Mouse (Mus musculus) macrophage (primary cell): ENCODE results near the gene Sbf2. TPM values are rescaled to one million over a fixed set of nuclear protein-coding genes. Genes with fewer than 3 reads are reported as not detected.
"Not testable (repeated sequence)": the region's sequence is repeated elsewhere in the genome, so short reads cannot be mapped to it uniquely, and the experiment has no call there.

ENCODE experiments used
- H3K27ac ChIP-seq: fragments of 350-480 bp; formaldehyde crosslinking; 2 replicates; pipeline ENCODE4 v1.9.0; 2021
- H3K36me3 ChIP-seq: fragments of 350-480 bp; formaldehyde crosslinking; 2 replicates; pipeline ENCODE4 v1.9.0; 2021; ENCODE audit errors: inconsistent target
- H3K4me3 ChIP-seq: fragments of 350-480 bp; formaldehyde crosslinking; 2 replicates; pipeline ENCODE4 v1.9.0; 2021; ENCODE audit errors: inconsistent target
- H3K79me2 ChIP-seq: fragments of 350-480 bp; formaldehyde crosslinking; 2 replicates; pipeline ENCODE4 v1.9.0; 2021; ENCODE audit errors: inconsistent target
- WGBS: methylation state at CpG from one replicate; pipeline ENCODE4 v1.1.7; 2026; ENCODE audit warnings: inconsistent platforms; ENCODE audit not compliant: missing documents; 5-methylcytosine and 5-hydroxymethylcytosine counted together
- polyA plus RNA-seq: library from polyadenylated mRNA; stranded (reverse); fragments of 250-400 nt; gene quantifications from 3 replicates; pipeline ENCODE4 v1.2.4, GENCODE M21; 2018; ENCODE audit warnings: inconsistent platforms

Sbf2 gene
- polyA plus RNA-seq, 1 experiment from 2014 or later, result 42.4 TPM

GRCm38 (mm10) chr7:110625489-110625888 lies 10.8 kb upstream of the Sbf2 start:
- 36% methylated on average over 10 of the region's 10 CpGs for WGBS
- H3K4me3 ChIP-seq, result no peak overlapping the region; the same call in 1 of the 2 replicates
- H3K27ac ChIP-seq, result no peak overlapping the region
- no peaks in the 10 kb centered on the region for H3K36me3 ChIP-seq
- H3K79me2 ChIP-seq, result no peaks in the 10 kb centered on the region

- H3K27ac ChIP-seq, result no peak overlapping the region
- no peak overlapping the region for H3K4me3 ChIP-seq
- H3K36me3 ChIP-seq, result no peaks in the 10 kb centered on the region
- 44% methylated on average over 13 of the region's 13 CpGs for WGBS
- no peaks in the 10 kb centered on the region for H3K79me2 ChIP-seq
Measured at GRCm38 (mm10) chr7:110624961-110625360, 10.2 kb upstream of the Sbf2 start.

GRCm38 (mm10) chr7:110624067-110624466 lies 9.3 kb upstream of the Sbf2 start:
- H3K27ac ChIP-seq, result no peak overlapping the region
- no peaks in the 10 kb centered on the region for H3K36me3 ChIP-seq
- no peak overlapping the region for H3K4me3 ChIP-seq
- H3K79me2 ChIP-seq, result no peaks in the 10 kb centered on the region
- WGBS, result 50% methylated on average over 2 of the region's 2 CpGs

GRCm38 (mm10) chr7:110619086-110619611 lies 4.4 kb upstream of the Sbf2 start:
- no peak overlapping the region for H3K4me3 ChIP-seq
- under 1% methylated on average over 9 of the region's 9 CpGs for WGBS
- no peaks in the 10 kb centered on the region for H3K36me3 ChIP-seq
- no peaks in the 10 kb centered on the region for H3K79me2 ChIP-seq
- no peak overlapping the region for H3K27ac ChIP-seq

- peaks cover 32% of the 10 kb centered on the region for H3K79me2 ChIP-seq
- no peak overlapping the region for H3K4me3 ChIP-seq
- H3K27ac ChIP-seq, result peak overlapping the region; percentile 59
- 12% methylated on average over 11 of the region's 11 CpGs for WGBS
- no peaks in the 10 kb centered on the region for H3K36me3 ChIP-seq
Measured at GRCm38 (mm10) chr7:110615792-110616191, 1.1 kb upstream of the Sbf2 start.

GRCm38 (mm10) chr7:110615151-110615631 lies 469 bp upstream of the Sbf2 start:
- peak overlapping the region; percentile 59 for H3K27ac ChIP-seq
- H3K79me2 ChIP-seq, result peaks cover 36% of the 10 kb centered on the region
- 4% methylated on average over 20 of the region's 20 CpGs for WGBS
- no peaks in the 10 kb centered on the region for H3K36me3 ChIP-seq
- peak overlapping the region; percentile 38 for H3K4me3 ChIP-seq

- peaks cover 48% of the 10 kb centered on the region for H3K79me2 ChIP-seq
- WGBS, result 21% methylated on average over 17 of the region's 17 CpGs
- H3K36me3 ChIP-seq, result no peaks in the 10 kb centered on the region
- H3K4me3 ChIP-seq, result peak overlapping the region; percentile 40
- no peak overlapping the region for H3K27ac ChIP-seq
Measured at GRCm38 (mm10) chr7:110613381-110614132, 1.2 kb downstream of the Sbf2 start.

GRCm38 (mm10) chr7:110606906-110607305 lies 7.8 kb downstream of the Sbf2 start:
- no peak overlapping the region for H3K4me3 ChIP-seq
- no peak overlapping the region for H3K27ac ChIP-seq
- no peaks in the 10 kb centered on the region for H3K36me3 ChIP-seq
- H3K79me2 ChIP-seq, result peaks cover 89% of the 10 kb centered on the region
- 100% methylated on average over 1 of the region's 1 CpGs for WGBS

GRCm38 (mm10) chr7:110605476-110605875 lies 9.2 kb downstream of the Sbf2 start:
- 87% methylated on average over 4 of the region's 4 CpGs for WGBS
- H3K4me3 ChIP-seq, result no peak overlapping the region
- peaks cover 88% of the 10 kb centered on the region for H3K79me2 ChIP-seq
- no peaks in the 10 kb centered on the region for H3K36me3 ChIP-seq
- no peak overlapping the region for H3K27ac ChIP-seq

- H3K27ac ChIP-seq, result no peak overlapping the region
- H3K36me3 ChIP-seq, result no peaks in the 10 kb centered on the region
- 93% methylated on average over 1 of the region's 1 CpGs for WGBS
- H3K4me3 ChIP-seq, result no peak overlapping the region
- peaks cover 28% of the 10 kb centered on the region; the same call in 1 of the 2 replicates for H3K79me2 ChIP-seq
Measured at GRCm38 (mm10) chr7:110597141-110597540, 17.6 kb downstream of the Sbf2 start.

- H3K4me3 ChIP-seq, H3K36me3 ChIP-seq, H3K79me2 ChIP-seq, H3K27ac ChIP-seq: not testable (repeated sequence)
- WGBS, result 80% methylated on average over 3 of the region's 3 CpGs
Measured at GRCm38 (mm10) chr7:110593991-110594390, 20.7 kb downstream of the Sbf2 start.

- H3K4me3 ChIP-seq, result no peak overlapping the region
- no peak overlapping the region for H3K27ac ChIP-seq
- H3K79me2 ChIP-seq, result peaks cover 11% of the 10 kb centered on the region; the same call in 1 of the 2 replicates
- WGBS, result 76% methylated on average over 1 of the region's 1 CpGs
- H3K36me3 ChIP-seq, result no peaks in the 10 kb centered on the region
Measured at GRCm38 (mm10) chr7:110587721-110588120, 27.0 kb downstream of the Sbf2 start.

GRCm38 (mm10) chr7:110585250-110585649 lies 29.5 kb downstream of the Sbf2 start:
- WGBS, result 80% methylated on average over 2 of the region's 2 CpGs
- H3K36me3 ChIP-seq, result no peaks in the 10 kb centered on the region
- no peak overlapping the region for H3K27ac ChIP-seq
- H3K79me2 ChIP-seq, result peaks cover 11% of the 10 kb centered on the region; the same call in 1 of the 2 replicates
- no peak overlapping the region for H3K4me3 ChIP-seq

GRCm38 (mm10) chr7:110584159-110584558 lies 30.6 kb downstream of the Sbf2 start:
- Histone ChIP-seq H3K27ac (no peak overlapping the region), H3K79me2 (peaks cover 13% of the 10 kb centered on the region; the same call in 1 of the 2 replicates), H3K36me3 (no peaks in the 10 kb centered on the region), H3K4me3 (no peak overlapping the region)
- 82% methylated on average over 2 of the region's 2 CpGs for WGBS

- Histone ChIP-seq H3K27ac (no peak overlapping the region), H3K4me3 (no peak overlapping the region), H3K79me2 (peaks cover 16% of the 10 kb centered on the region; the same call in 1 of the 2 replicates), H3K36me3 (no peaks in the 10 kb centered on the region)
- WGBS, result 98% methylated on average over 3 of the region's 3 CpGs
Measured at GRCm38 (mm10) chr7:110583705-110584104, 31.0 kb downstream of the Sbf2 start.
